Mouse (Mus musculus) heart, adult 2 months (tissue): ENCODE data around the gene Aatk. TPM values are rescaled to one million over a fixed set of nuclear protein-coding genes. Genes with fewer than 3 reads are reported as not detected.

Experiments used
- DNase-seq, 2 experiments: peaks; one replicate each; pipeline ENCODE4 v3.0.0; 2021
- H3K27ac ChIP-seq: fragments of 200-600 bp; 2 replicates; pipeline ENCODE4 v1.8.1; 2022
- H3K27me3 ChIP-seq: fragments of 200-500 bp; 2 replicates; pipeline ENCODE4 v1.6.1; 2012; ENCODE audit warnings: mild to moderate bottlenecking, low read length, inconsistent platforms, mixed read lengths; ENCODE audit not compliant: control insufficient read depth, insufficient read depth
- H3K36me3 ChIP-seq: fragments of 200-500 bp; 2 replicates; pipeline ENCODE4 v1.6.1; 2012; ENCODE audit warnings: low read length, inconsistent platforms; ENCODE audit not compliant: control insufficient read depth, insufficient read depth
- H3K4me1 ChIP-seq: fragments of 200-500 bp; 2 replicates; pipeline ENCODE4 v1.6.1; 2011; ENCODE audit warnings: low read length; ENCODE audit not compliant: control insufficient read depth, insufficient read depth
- H3K4me3 ChIP-seq: fragments of 200-600 bp; 2 replicates; pipeline ENCODE4 v1.8.1; 2022
- H3K79me2 ChIP-seq: fragments of 200-500 bp; replicated peaks from 2 replicates; pipeline ENCODE4 v1.6.1; 2012; ENCODE audit warnings: mild to moderate bottlenecking, inconsistent platforms, low read length, moderate library complexity, mixed read lengths; ENCODE audit not compliant: control insufficient read depth, insufficient read depth
- H3K9ac ChIP-seq: fragments of 200-500 bp; 2 replicates; pipeline ENCODE4 v1.6.1; 2012; ENCODE audit warnings: low read depth, mild to moderate bottlenecking, control low read depth, inconsistent platforms, low read length, mixed read lengths
- CTCF ChIP-seq: fragments of 200-600 bp; IDR thresholded peaks from 2 replicates; pipeline ENCODE4 v1.8.1; 2022; ENCODE audit warnings: antibody characterized with exemption, mild to moderate bottlenecking, moderate library complexity
- EP300 ChIP-seq: fragments of 200-500 bp; IDR thresholded peaks from 2 replicates; pipeline ENCODE4 v1.6.1; 2011; ENCODE audit warnings: low read depth, low read length, control low read depth; ENCODE audit not compliant: insufficient read depth
- POLR2A ChIP-seq: fragments of 200-500 bp; IDR thresholded peaks from 2 replicates; pipeline ENCODE4 v1.6.1; 2011; ENCODE audit warnings: mild to moderate bottlenecking, low read depth, low read length, control low read depth; ENCODE audit not compliant: insufficient read depth
- WGBS: fragments of 180-500 bp; shearing (Covaris S2); methylation state at CpG from one replicate; pipeline ENCODE4 v1.1.7; 2018; 5-methylcytosine and 5-hydroxymethylcytosine counted together
- intact Hi-C: fragments of 180-260 bp; cut with DNase I; formaldehyde crosslinking; loops from one replicate; pipeline ENCODE4 v1.15.1; 2025
- microRNA-seq, 2 experiments: library from miRNA; unstranded; fragments of <30 nt; microRNA quantifications; one replicate each; pipeline ENCODE4 v1.2.0; 2021
- polyA plus RNA-seq: library from polyadenylated mRNA; depleted of rRNA; stranded (reverse); fragments of >200 nt; gene quantifications from 2 replicates; pipeline ENCODE4 v1.2.3, GENCODE M21; 2012; rRNA removed
- total RNA-seq, 2 experiments: library from RNA; stranded (reverse); gene quantifications; 2 replicates each; pipeline ENCODE4 v1.2.3; 2021

Aatk gene
- total and polyA plus RNA-seq, 3 experiments = 3.6 to 10.3 (median 4.7) TPM

GRCm38 (mm10) chr11:119958856-119959255 is 88.1 kb downstream of the Aatk start:
- Histone ChIP-seq H3K27me3 (no peaks in the 10 kb centered on the region), H3K4me1 (peaks cover 17% of the 10 kb centered on the region), H3K79me2 (no peaks in the 10 kb centered on the region), H3K4me3 (no peak overlapping the region), H3K9ac (no peak overlapping the region), H3K27ac (no peak overlapping the region), H3K36me3 (no peaks in the 10 kb centered on the region)
- TF ChIP-seq POLR2A (no peak), CTCF (no peak), EP300 (no peak)
- intact Hi-C loops = no loop called here
- no peak for DNase-seq
- WGBS = 48% methylated on average over 7 of the region's 7 CpGs

Small RNAs within 50 kb of the gene (microRNA-seq; reads per million reads assigned to microRNA genes)
- gene Gm25948 = 0 reads per million in 2 experiments
- gene Mir3065 = 0 reads per million in 2 experiments
- 0 reads per million in 2 experiments for gene Mir338

Other genes with a start within 250 kb of the Aatk start
- 10 to 100 TPM; 25.9 to 30.1 TPM for gene Chmp6, start 133.7 kb downstream of the Aatk start, total RNA-seq
- 26.8 and 28.9 TPM in 2 replicates for gene Chmp6, start 133.7 kb downstream of the Aatk start, polyA plus RNA-seq
- 10 to 100 TPM in 1 of 2 experiments, 1 to 10 TPM in 1; 5.8 to 10.3 TPM for gene Baiap2, start 104.4 kb downstream of the Aatk start, total RNA-seq
- gene Baiap2, start 104.4 kb downstream of the Aatk start, polyA plus RNA-seq = 10.5 and 10.9 TPM in 2 replicates
- gene Cep131, start 39.7 kb upstream of the Aatk start, total RNA-seq = 10 to 100 TPM in 1 of 2 experiments, 1 to 10 TPM in 1; 9.3 to 10.7 TPM
- 3.7 and 6.5 TPM in 2 replicates for gene Cep131, start 39.7 kb upstream of the Aatk start, polyA plus RNA-seq
- 1 to 10 TPM; 6.1 to 6.3 TPM for gene Tepsin, start 51.6 kb upstream of the Aatk start, total RNA-seq
- gene Tepsin, start 51.6 kb upstream of the Aatk start, polyA plus RNA-seq = 19.1 and 22.8 TPM in 2 replicates
- 10 to 100 TPM; 82.7 to 93.9 TPM for gene Ndufaf8, start 51.8 kb upstream of the Aatk start, total RNA-seq
- 35.5 and 51.0 TPM in 2 replicates for gene Ndufaf8, start 51.8 kb upstream of the Aatk start, polyA plus RNA-seq
- gene Slc38a10, start 104.2 kb upstream of the Aatk start, total RNA-seq = 10 to 100 TPM; 83.1 to 89.6 TPM
- 84.5 and 128 TPM in 2 replicates for gene Slc38a10, start 104.2 kb upstream of the Aatk start, polyA plus RNA-seq
- gene Bahcc1, start 185.8 kb upstream of the Aatk start, total RNA-seq = 1 to 10 TPM; 5.4 to 9.7 TPM
- gene Bahcc1, start 185.8 kb upstream of the Aatk start, polyA plus RNA-seq = 5.9 and 6.4 TPM in 2 replicates